In the genomic region with DNA sequence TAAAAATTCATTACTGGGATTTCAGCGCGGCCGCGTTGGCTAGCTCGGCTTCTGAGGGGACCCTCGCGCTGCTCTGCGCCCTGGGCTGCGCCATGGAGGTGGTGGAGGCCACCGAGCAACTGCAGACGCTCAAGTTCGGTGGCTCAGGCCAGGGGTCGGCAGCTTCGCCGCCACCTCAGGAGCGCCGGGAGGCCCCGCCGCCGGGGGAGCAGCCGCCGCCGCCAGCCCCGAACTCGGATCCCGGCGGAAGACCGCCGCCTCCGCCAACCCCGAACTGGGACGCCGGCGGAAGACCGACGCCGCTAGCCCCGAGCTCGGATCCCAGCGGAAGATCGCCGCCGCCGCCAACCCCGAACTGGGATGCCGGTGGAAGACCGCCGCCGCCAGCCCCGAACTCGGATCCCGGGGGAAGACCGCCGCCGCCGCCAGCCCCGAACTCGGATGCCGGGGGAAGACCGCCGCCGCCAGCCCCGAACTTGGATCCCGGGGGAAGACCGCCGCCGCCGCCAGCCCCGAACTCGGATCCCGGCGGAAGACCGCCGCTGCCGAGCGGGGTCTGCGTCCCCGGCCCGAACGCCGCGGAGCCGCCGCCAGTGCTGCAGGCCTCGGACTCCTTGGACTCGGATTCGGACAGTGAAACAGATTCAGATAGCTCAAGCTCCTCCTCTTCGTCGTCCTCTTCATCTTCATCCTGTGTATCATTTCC, we compare ENCODE assay signal across 8 mouse cellular contexts. TPM values are rescaled to one million over a fixed set of nuclear protein-coding genes. Genes with fewer than 3 reads are reported as not detected.
A peak's percentile ranks its signal among the peaks of the same experiment; 100 is the strongest.
DNase-seq lines count a peak whose midpoint lies in the region; ATAC-seq and TF ChIP-seq lines count a peak whose summit lies in the region.

No protein-coding gene starts in this region.

- peak overlapping the region; percentile 83 for H3K4me2 ChIP-seq in limb, embryonic 14.5 days (replicated peaks; ENCODE audit: low read depth, low read length, severe bottlenecking)
- peak overlapping the region; percentile 93 for H3K4me2 ChIP-seq in midbrain, embryonic 15.5 days

- no peak for TF ChIP-seq POLR2A in brain, embryonic 14.5 days (IDR thresholded peaks at IDR 0.05; ENCODE audit: borderline replicate concordance, extremely low read depth, insufficient read depth, insufficient read length, poor library complexity, severe bottlenecking)
- no peak for TF ChIP-seq POLR2A in limb, embryonic 14.5 days (IDR thresholded peaks at IDR 0.05; ENCODE audit: borderline replicate concordance, extremely low read depth, insufficient read depth, insufficient read length)

- peak overlapping the region; percentile 64 for H3K9ac ChIP-seq in limb, embryonic 14.5 days (ENCODE audit: low read depth, low read length, severe bottlenecking)
- peak overlapping the region; percentile 64 for H3K9ac ChIP-seq in midbrain, embryonic 15.5 days

- DNase-seq in layer of hippocampus, postnatal 10 days (ENCODE audit: low spot score in 2 of 2), result peak; percentile 18 to 39
- DNase-seq in layer of hippocampus, adult 11-12 months (ENCODE audit: low spot score), result no peak
- peak; percentile 23 for DNase-seq in brain, embryonic 14.5 days (ENCODE audit: low read depth)
- peak; percentile 28 for DNase-seq in forebrain, embryonic 10.5 days (ENCODE audit: extremely low spot score, low spot score)
- DNase-seq in heart, postnatal 4 days, result peak; percentile 38
- DNase-seq in limb, embryonic 14.5 days (ENCODE audit: low spot score), result no peak
- peak; percentile 27 for DNase-seq in yolk sac, embryonic 10.5 days (ENCODE audit: low spot score)

- peak overlapping the region; percentile 78 for H3K4me3 ChIP-seq in forebrain, embryonic 10.5 days
- peak overlapping the region; percentile 58 for H3K4me3 ChIP-seq in limb, embryonic 14.5 days (replicated peaks; ENCODE audit: low read length)
- peak overlapping the region; percentile 73 for H3K4me3 ChIP-seq in midbrain, embryonic 15.5 days

- no peak for TF ChIP-seq CTCF in brain, embryonic 14.5 days (IDR thresholded peaks at IDR 0.05; ENCODE audit: borderline replicate concordance, extremely low read depth, insufficient read depth, insufficient read length)

- H3K36me3 ChIP-seq in forebrain, embryonic 10.5 days (replicated peaks), result no peaks in the 10 kb centered on the region
- no peaks in the 10 kb centered on the region for H3K36me3 ChIP-seq in limb, embryonic 14.5 days (ENCODE audit: control insufficient read depth, insufficient read depth, low read length)
- no peaks in the 10 kb centered on the region for H3K36me3 ChIP-seq in midbrain, embryonic 15.5 days (replicated peaks)

- WGBS in forebrain, embryonic 10.5 days, result 1% methylated on average over 89 of the region's 89 CpGs
- 4% methylated on average over 68 of the region's 89 CpGs for WGBS in limb, embryonic 14.5 days
- WGBS in midbrain, embryonic 15.5 days, result 2% methylated on average over 89 of the region's 89 CpGs

- peaks cover 20% of the 10 kb centered on the region; the same call in 1 of the 2 replicates for H3K27me3 ChIP-seq in forebrain, embryonic 10.5 days (ENCODE audit: poor library complexity, severe bottlenecking)
- H3K27me3 ChIP-seq in limb, embryonic 14.5 days (ENCODE audit: control insufficient read depth, insufficient read depth, low read length), result peaks cover 6% of the 10 kb centered on the region; the same call in 1 of the 2 replicates
- no peaks in the 10 kb centered on the region for H3K27me3 ChIP-seq in midbrain, embryonic 15.5 days (replicated peaks)

- H3K4me1 ChIP-seq in forebrain, embryonic 10.5 days, result peaks cover 7% of the 10 kb centered on the region; the same call in 1 of the 2 replicates
- no peaks in the 10 kb centered on the region for H3K4me1 ChIP-seq in limb, embryonic 14.5 days (ENCODE audit: control insufficient read depth, insufficient read depth, low read length)
- H3K4me1 ChIP-seq in midbrain, embryonic 15.5 days, result peaks cover 4% of the 10 kb centered on the region; the same call in 1 of the 2 replicates

- peak overlapping the region; percentile 84 for H3K27ac ChIP-seq in forebrain, embryonic 10.5 days
- H3K27ac ChIP-seq in limb, embryonic 14.5 days (replicated peaks; ENCODE audit: low read depth, low read length), result no peak overlapping the region
- H3K27ac ChIP-seq in midbrain, embryonic 15.5 days, result no peak overlapping the region

- H3K9me3 ChIP-seq in forebrain, embryonic 10.5 days, result no peaks in the 10 kb centered on the region
- no peaks in the 10 kb centered on the region for H3K9me3 ChIP-seq in limb, embryonic 14.5 days (ENCODE audit: control insufficient read depth, low read length)
- H3K9me3 ChIP-seq in midbrain, embryonic 15.5 days, result no peaks in the 10 kb centered on the region

- no peak for ATAC-seq in limb, embryonic 14.5 days (ENCODE audit: low FRiP score, low read depth)
- 0 out of 2 replicates have a peak, but pooled peaks have one; percentile 42 for ATAC-seq in midbrain, embryonic 15.5 days (replicated peaks)

RNA-seq across cellular contexts. Expression of gene Pnpla8, which starts 0.6 kb away (rescaled TPM):
- 100 to 1,000 TPM; 104 to 106 TPM for total RNA-seq in layer of hippocampus, postnatal 10 days (2021)
- 54.4 and 60.5 TPM in 2 replicates for polyA plus RNA-seq in brain, embryonic 14.5 days (2012; rRNA removed)
- 47.7 and 48.6 TPM in 2 replicates for polyA plus RNA-seq in forebrain, embryonic 10.5 days (2016; fragmentation: Nextera tagmentation; extraction: Ambion mirVana)
- total RNA-seq in heart, postnatal 4 days (2021), result 10 to 100 TPM; 72.9 to 80.3 TPM
- 23.8 and 29.6 TPM in 2 replicates for polyA plus RNA-seq in limb, embryonic 14.5 days (2012; rRNA removed)
- 63.8 and 71.9 TPM in 2 replicates for polyA plus RNA-seq in limb, embryonic 14.5 days (2014; fragmentation: Nextera tagmentation; extraction: Ambion mirVana)
- 130 and 136 TPM in 2 replicates for polyA plus RNA-seq in midbrain, embryonic 15.5 days (2015; fragmentation: Nextera tagmentation; extraction: Ambion mirVana)

RNA-seq across cellular contexts. Expression of gene Dnajb9, which starts 11.7 kb away (rescaled TPM):
- 10 to 100 TPM; 25.4 to 28.9 TPM for total RNA-seq in layer of hippocampus, postnatal 10 days (2021)
- polyA plus RNA-seq in brain, embryonic 14.5 days (2012; rRNA removed), result 10.8 and 14.3 TPM in 2 replicates
- 12.7 and 15.1 TPM in 2 replicates for polyA plus RNA-seq in forebrain, embryonic 10.5 days (2016; fragmentation: Nextera tagmentation; extraction: Ambion mirVana)
- 10 to 100 TPM; 14.2 to 15.9 TPM for total RNA-seq in heart, postnatal 4 days (2021)
- 11.5 and 13.9 TPM in 2 replicates for polyA plus RNA-seq in limb, embryonic 14.5 days (2012; rRNA removed)
- 28.0 and 29.7 TPM in 2 replicates for polyA plus RNA-seq in limb, embryonic 14.5 days (2014; fragmentation: Nextera tagmentation; extraction: Ambion mirVana)
- 30.4 and 31.5 TPM in 2 replicates for polyA plus RNA-seq in midbrain, embryonic 15.5 days (2015; fragmentation: Nextera tagmentation; extraction: Ambion mirVana)

Comparison
In these comparisons a context has a peak if more than half of its experiments do, and no peak if none do; other contexts are left out.
1. DNase-seq: peak in layer of hippocampus, postnatal 10 days (2 of 2), brain, embryonic 14.5 days (single experiment), forebrain, embryonic 10.5 days (single experiment), heart, postnatal 4 days (single experiment) and yolk sac, embryonic 10.5 days (single experiment); none in layer of hippocampus, adult 11-12 months (single experiment) and limb, embryonic 14.5 days (single experiment).
2. Peak in every context shown above with its lines, with median percentiles within 50 percentile points of each other: H3K4me3 ChIP-seq.